Mouse (Mus musculus): ENCODE results near the gene Wfdc21. TPM values are rescaled to one million over a fixed set of nuclear protein-coding genes. Genes with fewer than 3 reads are reported as not detected.

Wfdc21 gene
- total and polyA plus RNA-seq, 3 experiments: not detected

- Histone ChIP-seq H3K9me3 (replicated peaks; ENCODE audit: insufficient read depth, low read length) (no peaks in the 10 kb centered on the region), H3K27ac (ENCODE audit: control insufficient read depth, low read depth, low read length) (no peak overlapping the region), H3K79me2 (ENCODE audit: control insufficient read depth, insufficient read depth, low read length, poor library complexity) (no peaks in the 10 kb centered on the region), H3K27me3 (ENCODE audit: control insufficient read depth in 1 of 2, insufficient read depth in 2 of 2, low read length in 2 of 2) (no peaks in the 10 kb centered on the region), H3K4me3 (ENCODE audit: control insufficient read depth in 1 of 2, insufficient read depth in 1 of 2, low read depth in 2 of 2, low read length in 2 of 2) (no peak overlapping the region), H3K9ac (ENCODE audit: control insufficient read depth, low read depth, low read length, poor library complexity, severe bottlenecking) (no peak overlapping the region), H3K36me3 (ENCODE audit: control insufficient read depth in 1 of 2, insufficient read depth in 2 of 2, low read length in 2 of 2) (peaks cover 4 to 13% of the 10 kb centered on the region in 2 experiments), H3K4me1 (ENCODE audit: control insufficient read depth in 1 of 2, insufficient read depth in 2 of 2, low read length in 2 of 2) (peaks cover 0 to 7% of the 10 kb centered on the region in 2 experiments; a peak in 2 of 4 replicates)
- TF ChIP-seq MAFK (IDR thresholded peaks at IDR 0.05; ENCODE audit: borderline replicate concordance, low read depth, low read length) (no peak), MEF2A (IDR thresholded peaks at IDR 0.05; ENCODE audit: extremely low read depth, insufficient replicate concordance, low read depth, low read length, poor library complexity, severe bottlenecking) (no peak), TCF12 (IDR thresholded peaks at IDR 0.05; ENCODE audit: low read depth, low read length) (no peak), MXI1 (IDR thresholded peaks at IDR 0.05; ENCODE audit: low read depth, low read length) (no peak), ZNF384 (IDR thresholded peaks at IDR 0.05; ENCODE audit: low read depth, low read length) (no peak), POLR2AphosphoS5 (IDR thresholded peaks at IDR 0.05; ENCODE audit: borderline replicate concordance, low read depth, low read length) (peak; percentile 89; the same call in 1 of the 2 replicates), JUND (IDR thresholded peaks at IDR 0.05; ENCODE audit: low read depth, low read length) (no peak)
- DNase-seq (ENCODE audit: low read depth, low spot score): no peak
These were observed 37.3 kb downstream of the Wfdc21 start for GRCm38 (mm10) chr11:83783931-83784600.

GRCm38 (mm10) chr11:83784661-83785060 is 37.9 kb downstream of the Wfdc21 start:
- Histone ChIP-seq H3K4me1 (ENCODE audit: control insufficient read depth in 1 of 2, insufficient read depth in 2 of 2, low read length in 2 of 2) (peaks cover 0 to 11% of the 10 kb centered on the region in 2 experiments; a peak in 3 of 4 replicates), H3K4me3 (ENCODE audit: control insufficient read depth in 1 of 2, insufficient read depth in 1 of 2, low read depth in 2 of 2, low read length in 2 of 2) (no peak overlapping the region), H3K27ac (ENCODE audit: control insufficient read depth, low read depth, low read length) (no peak overlapping the region), H3K9me3 (replicated peaks; ENCODE audit: insufficient read depth, low read length) (no peaks in the 10 kb centered on the region), H3K27me3 (ENCODE audit: control insufficient read depth in 1 of 2, insufficient read depth in 2 of 2, low read length in 2 of 2) (no peaks in the 10 kb centered on the region), H3K36me3 (ENCODE audit: control insufficient read depth in 1 of 2, insufficient read depth in 2 of 2, low read length in 2 of 2) (peaks cover 4 to 8% of the 10 kb centered on the region in 2 experiments; a peak in 3 of 4 replicates), H3K79me2 (ENCODE audit: control insufficient read depth, insufficient read depth, low read length, poor library complexity) (no peaks in the 10 kb centered on the region), H3K9ac (ENCODE audit: control insufficient read depth, low read depth, low read length, poor library complexity, severe bottlenecking) (no peak overlapping the region)
- DNase-seq (ENCODE audit: low read depth, low spot score): peak; percentile 57
- TF ChIP-seq CTCF (IDR thresholded peaks at IDR 0.05 in 2 of 3, conservative IDR thresholded peaks at IDR 0.05 in 1 of 3; ENCODE audit: control insufficient read depth in 1 of 3, insufficient read depth in 1 of 3, low read depth in 2 of 3, low read length in 3 of 3, poor library complexity in 1 of 3, severe bottlenecking in 1 of 3): peak; percentile 36 to 49 (median 47)
- no peak for TF ChIP-seq RCOR1 (IDR thresholded peaks at IDR 0.05; ENCODE audit: low read depth, low read length)
- TF ChIP-seq KAT2A (conservative IDR thresholded peaks at IDR 0.05; ENCODE audit: low read depth, low read length): no peak

- Histone ChIP-seq H3K4me3 (ENCODE audit: control insufficient read depth in 1 of 2, insufficient read depth in 1 of 2, low read depth in 2 of 2, low read length in 2 of 2) (no peak overlapping the region), H3K27ac (ENCODE audit: control insufficient read depth, low read depth, low read length) (no peak overlapping the region), H3K9ac (ENCODE audit: control insufficient read depth, low read depth, low read length, poor library complexity, severe bottlenecking) (no peak overlapping the region), H3K79me2 (ENCODE audit: control insufficient read depth, insufficient read depth, low read length, poor library complexity) (no peaks in the 10 kb centered on the region), H3K9me3 (replicated peaks; ENCODE audit: insufficient read depth, low read length) (no peaks in the 10 kb centered on the region), H3K4me1 (ENCODE audit: control insufficient read depth in 1 of 2, insufficient read depth in 2 of 2, low read length in 2 of 2) (peaks cover 0 to 15% of the 10 kb centered on the region in 2 experiments; a peak in 3 of 4 replicates), H3K27me3 (ENCODE audit: control insufficient read depth in 1 of 2, insufficient read depth in 2 of 2, low read length in 2 of 2) (no peaks in the 10 kb centered on the region), H3K36me3 (ENCODE audit: control insufficient read depth in 1 of 2, insufficient read depth in 2 of 2, low read length in 2 of 2) (peaks cover 4 to 5% of the 10 kb centered on the region in 2 experiments; a peak in 3 of 4 replicates)
- TF ChIP-seq CTCF (IDR thresholded peaks at IDR 0.05 in 2 of 3, conservative IDR thresholded peaks at IDR 0.05 in 1 of 3; ENCODE audit: control insufficient read depth in 1 of 3, insufficient read depth in 1 of 3, low read depth in 2 of 3, low read length in 3 of 3, poor library complexity in 1 of 3, severe bottlenecking in 1 of 3): peak; percentile 64 to 90 (median 74)
- peak; percentile 57 for TF ChIP-seq ZC3H11A (IDR thresholded peaks at IDR 0.05; ENCODE audit: low read depth, low read length)
- TF ChIP-seq MYC (IDR thresholded peaks at IDR 0.05; ENCODE audit: low read depth, low read length): 0 out of 2 replicates have a peak, but pooled peaks have one; percentile 25
- no peak for TF ChIP-seq TAL1 (IDR thresholded peaks at IDR 0.05; ENCODE audit: low read length)
- no peak for TF ChIP-seq ZNF384 (IDR thresholded peaks at IDR 0.05; ENCODE audit: low read depth, low read length)
- peak; percentile 81 for TF ChIP-seq RAD21 (IDR thresholded peaks at IDR 0.05; ENCODE audit: low read depth, low read length)
- TF ChIP-seq SMC3 (IDR thresholded peaks at IDR 0.05; ENCODE audit: low read depth, low read length): peak; percentile 75
- peak; percentile 43; the same call in 1 of the 2 replicates for TF ChIP-seq BHLHE40 (IDR thresholded peaks at IDR 0.05; ENCODE audit: borderline replicate concordance, low read depth, low read length)
- no peak for TF ChIP-seq KAT2A (conservative IDR thresholded peaks at IDR 0.05; ENCODE audit: low read depth, low read length)
- DNase-seq (ENCODE audit: low read depth, low spot score): peak; percentile 82
These were observed 38.6 kb downstream of the Wfdc21 start for GRCm38 (mm10) chr11:83785366-83785765.

All from MEL (cell line).